Mouse (Mus musculus) thymus, postnatal 10 days (tissue): ENCODE measurements at regions not wholly inside any gene's neighbourhood (a gene's known extent, or its start where the extent isn't known, plus 50 kb on each side); places are given as distances from the start of the nearest gene placed in this dataset.
"Not testable (repeated sequence)": the region's sequence is repeated elsewhere in the genome, so short reads cannot be mapped to it uniquely, and the experiment has no call there.

Source experiments
- DNase-seq, 2 experiments: peaks; one replicate each; pipeline ENCODE4 v3.0.0; 2021; ENCODE audit warnings: low spot score in 2 of 2

- DNase-seq = no peak
Observed at GRCm38 (mm10) chr11:20390622-20391021, 58.1 kb upstream of the Slc1a4 start.

- DNase-seq = not testable (repeated sequence)
Observed at GRCm38 (mm10) chr11:20393302-20393701, 60.8 kb upstream of the Slc1a4 start.

GRCm38 (mm10) chr11:20393807-20394206, 61.3 kb upstream of the Slc1a4 start:
- not testable (repeated sequence) for DNase-seq

- no peak for DNase-seq
Observed at GRCm38 (mm10) chr11:20395848-20396203, 63.3 kb upstream of the Slc1a4 start.

- DNase-seq = no peak
Observed at GRCm38 (mm10) chr11:20396204-20396848, 63.8 kb upstream of the Slc1a4 start.

- no peak for DNase-seq
Observed at GRCm38 (mm10) chr11:20396884-20397283, 64.4 kb upstream of the Slc1a4 start.

GRCm38 (mm10) chr11:20400302-20401234, 68.1 kb upstream of the Slc1a4 start:
- DNase-seq = peak; percentile 22 to 62

- no peak for DNase-seq
Observed at GRCm38 (mm10) chr11:20403456-20403855, 70.9 kb upstream of the Slc1a4 start.

GRCm38 (mm10) chr11:20404476-20404875, 72.0 kb upstream of the Slc1a4 start:
- DNase-seq = no peak

GRCm38 (mm10) chr11:20418141-20418540, 85.6 kb upstream of the Slc1a4 start:
- DNase-seq = no peak

- DNase-seq = no peak
Observed at GRCm38 (mm10) chr11:20420876-20421275, 88.4 kb upstream of the Slc1a4 start.

- no peak for DNase-seq
Observed at GRCm38 (mm10) chr11:20436057-20436456, 103.5 kb upstream of the Slc1a4 start.

GRCm38 (mm10) chr11:20442476-20442875, 100.6 kb upstream of the Sertad2 start:
- no peak for DNase-seq

GRCm38 (mm10) chr11:20445061-20445902, 97.8 kb upstream of the Sertad2 start:
- no peak for DNase-seq

- peak; percentile 25 to 79 for DNase-seq
Observed at GRCm38 (mm10) chr11:20445903-20446264, 97.2 kb upstream of the Sertad2 start.

GRCm38 (mm10) chr11:20452901-20453300, 90.2 kb upstream of the Sertad2 start:
- no peak for DNase-seq

GRCm38 (mm10) chr11:20453786-20454185, 89.3 kb upstream of the Sertad2 start:
- DNase-seq = no peak

- peak; percentile 59 to 90 for DNase-seq
Observed at GRCm38 (mm10) chr11:20455085-20455864, 87.8 kb upstream of the Sertad2 start.

- DNase-seq = no peak
Observed at GRCm38 (mm10) chr11:20455865-20456648, 87.0 kb upstream of the Sertad2 start.

GRCm38 (mm10) chr11:20459140-20459539, 83.9 kb upstream of the Sertad2 start:
- DNase-seq = no peak
